Mouse (Mus musculus): ENCODE data around the gene Itpr2. TPM values are rescaled to one million over a fixed set of nuclear protein-coding genes. Genes with fewer than 3 reads are reported as not detected.
"Not testable (repeated sequence)": the region's sequence is repeated elsewhere in the genome, so short reads cannot be mapped to it uniquely, and the experiment has no call there.

Itpr2 gene
- polyA plus RNA-seq, 1 experiment, result 10.5 TPM

DNA sequence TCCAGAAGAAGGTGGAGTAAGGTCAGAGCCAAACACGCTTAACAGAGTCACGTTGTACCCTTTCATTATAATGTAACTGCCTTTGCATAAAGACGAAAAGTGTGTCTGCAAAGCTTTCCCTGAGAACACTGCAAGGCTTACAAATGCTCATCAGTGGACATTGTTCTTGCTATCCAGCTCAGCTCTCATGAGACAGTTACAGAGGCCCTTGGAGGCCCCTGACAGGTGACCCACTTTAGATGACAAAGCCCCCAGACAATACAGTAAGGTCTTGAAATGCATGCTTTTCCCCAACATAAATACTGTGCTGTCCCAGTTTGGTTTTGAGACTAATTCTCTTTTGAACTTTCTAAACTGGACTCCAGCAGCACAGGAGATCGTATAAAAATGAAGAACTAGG, 27.9 kb downstream of the Itpr2 start:
- H3K4me1 ChIP-seq (ENCODE audit: control insufficient read depth, insufficient read depth, insufficient read length, low read length), result no peaks in the 10 kb centered on the region
- H3K36me3 ChIP-seq (ENCODE audit: control insufficient read depth, insufficient read depth, low read length), result no peaks in the 10 kb centered on the region
- TF ChIP-seq POLR2A (IDR thresholded peaks at IDR 0.05; ENCODE audit: low read depth, low read length) (no peak), CTCF (IDR thresholded peaks at IDR 0.05; ENCODE audit: extremely low read depth, insufficient read length, insufficient replicate concordance, low read depth, low read length) (no peak)
- H3K27me3 ChIP-seq (ENCODE audit: control insufficient read depth, insufficient read depth, low read length), result no peaks in the 10 kb centered on the region
- WGBS, result 97% methylated on average over 4 of the region's 4 CpGs
- H3K4me3 ChIP-seq (ENCODE audit: low read depth, low read length), result no peak overlapping the region
- no peak overlapping the region for H3K27ac ChIP-seq (ENCODE audit: insufficient read depth, low read depth, low read length)

DNA sequence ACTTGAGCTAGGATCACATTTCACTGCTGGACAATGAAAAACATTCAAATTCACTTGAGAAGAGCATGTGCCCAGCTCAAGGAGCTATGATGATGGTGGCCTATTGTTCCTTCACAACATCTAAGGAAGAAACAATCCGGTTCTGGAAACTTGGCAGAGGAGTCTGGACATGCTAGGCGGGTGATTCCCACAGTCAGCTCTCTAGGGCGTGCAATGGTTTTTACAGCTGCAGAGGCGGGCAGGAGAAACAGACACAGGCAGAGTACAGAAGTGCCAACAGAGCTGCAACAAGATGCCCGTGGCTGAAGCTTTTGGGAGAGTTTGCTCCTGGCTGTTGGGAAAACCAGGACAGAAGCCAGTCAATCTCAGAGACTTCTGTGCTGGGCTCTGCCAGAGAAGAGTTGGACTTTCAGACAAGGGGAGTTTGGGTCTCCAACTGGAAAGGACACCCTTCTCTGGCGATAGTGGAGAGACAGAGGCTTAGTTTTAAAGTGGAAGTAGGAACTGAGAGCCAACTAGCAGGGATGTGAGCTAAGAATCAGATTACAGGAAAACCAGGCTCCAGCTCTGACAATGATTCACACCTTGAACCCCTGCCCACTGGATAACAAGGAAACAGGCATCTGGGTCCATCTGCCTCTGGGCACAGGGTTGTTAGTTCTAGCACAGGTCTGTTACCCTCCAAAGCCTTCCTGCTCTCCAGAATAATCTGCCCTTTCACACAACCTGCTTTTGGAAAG, 28.6 kb downstream of the Itpr2 start:
- WGBS, result 71% methylated on average over 6 of the region's 6 CpGs
- Histone ChIP-seq H3K36me3 (ENCODE audit: control insufficient read depth, insufficient read depth, low read length) (no peaks in the 10 kb centered on the region), H3K27ac (ENCODE audit: insufficient read depth, low read depth, low read length) (no peak overlapping the region), H3K4me1 (ENCODE audit: control insufficient read depth, insufficient read depth, insufficient read length, low read length) (no peaks in the 10 kb centered on the region), H3K27me3 (ENCODE audit: control insufficient read depth, insufficient read depth, low read length) (no peaks in the 10 kb centered on the region), H3K4me3 (ENCODE audit: low read depth, low read length) (no peak overlapping the region)
- TF ChIP-seq CTCF (IDR thresholded peaks at IDR 0.05; ENCODE audit: extremely low read depth, insufficient read length, insufficient replicate concordance, low read depth, low read length) (no peak), POLR2A (IDR thresholded peaks at IDR 0.05; ENCODE audit: low read depth, low read length) (no peak)

DNA sequence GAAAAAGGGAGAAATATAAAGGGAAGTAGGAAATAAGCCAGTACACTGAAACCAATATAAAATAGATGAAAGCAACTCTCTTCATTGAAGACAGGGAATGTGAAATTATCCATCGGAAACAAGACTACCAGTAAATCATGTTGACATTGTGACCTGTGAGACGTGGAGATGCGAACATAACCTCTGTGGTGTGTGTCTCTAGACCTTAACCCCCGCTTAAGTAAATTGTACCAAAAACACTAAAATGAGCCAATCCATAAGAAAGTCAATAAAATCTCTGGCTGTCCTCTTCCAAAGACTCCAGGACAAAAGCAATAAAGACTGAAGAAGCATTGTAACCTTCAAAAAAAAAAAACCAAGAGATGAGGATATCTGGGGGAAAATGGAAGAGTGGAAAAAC, 31.6 kb downstream of the Itpr2 start:
- Histone ChIP-seq H3K4me3 (ENCODE audit: low read depth, low read length) (no peak overlapping the region), H3K4me1 (ENCODE audit: control insufficient read depth, insufficient read depth, insufficient read length, low read length) (peaks cover 2% of the 10 kb centered on the region; the same call in 1 of the 2 replicates), H3K36me3 (ENCODE audit: control insufficient read depth, insufficient read depth, low read length) (peaks cover 3% of the 10 kb centered on the region; the same call in 1 of the 2 replicates), H3K27me3 (ENCODE audit: control insufficient read depth, insufficient read depth, low read length) (no peaks in the 10 kb centered on the region), H3K27ac (ENCODE audit: insufficient read depth, low read depth, low read length) (no peak overlapping the region)
- TF ChIP-seq CTCF (IDR thresholded peaks at IDR 0.05; ENCODE audit: extremely low read depth, insufficient read length, insufficient replicate concordance, low read depth, low read length) (no peak), POLR2A (IDR thresholded peaks at IDR 0.05; ENCODE audit: low read depth, low read length) (no peak)
- WGBS, result 96% methylated on average over 4 of the region's 4 CpGs

DNA sequence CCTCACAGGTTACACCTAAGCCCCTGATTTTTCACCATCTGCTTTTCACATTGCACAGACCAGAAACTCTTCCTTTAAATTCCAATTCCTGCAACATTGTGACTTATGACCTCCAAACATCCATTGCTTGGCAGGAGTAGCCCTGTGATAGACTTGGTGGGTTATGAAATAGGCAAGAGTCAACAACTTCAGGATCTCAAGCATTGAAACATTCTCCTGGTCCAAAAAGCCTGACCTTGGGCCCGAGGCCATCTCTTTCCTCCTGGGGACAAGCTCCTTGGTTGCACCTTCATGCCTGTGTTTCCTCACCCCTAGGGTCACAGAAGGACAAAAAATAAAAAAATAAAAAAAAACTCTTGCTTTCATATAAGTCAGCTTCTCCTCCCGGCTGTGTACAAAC, 32.1 kb downstream of the Itpr2 start:
- Histone ChIP-seq H3K4me3 (ENCODE audit: low read depth, low read length) (no peak overlapping the region), H3K27me3 (ENCODE audit: control insufficient read depth, insufficient read depth, low read length) (no peaks in the 10 kb centered on the region), H3K4me1 (ENCODE audit: control insufficient read depth, insufficient read depth, insufficient read length, low read length) (peaks cover 3% of the 10 kb centered on the region; the same call in 1 of the 2 replicates), H3K27ac (ENCODE audit: insufficient read depth, low read depth, low read length) (no peak overlapping the region), H3K36me3 (ENCODE audit: control insufficient read depth, insufficient read depth, low read length) (peaks cover 3% of the 10 kb centered on the region; the same call in 1 of the 2 replicates)
- TF ChIP-seq POLR2A (IDR thresholded peaks at IDR 0.05; ENCODE audit: low read depth, low read length) (no peak), CTCF (IDR thresholded peaks at IDR 0.05; ENCODE audit: extremely low read depth, insufficient read length, insufficient replicate concordance, low read depth, low read length) (no peak)
- 81% methylated on average over 2 of the region's 2 CpGs for WGBS

DNA sequence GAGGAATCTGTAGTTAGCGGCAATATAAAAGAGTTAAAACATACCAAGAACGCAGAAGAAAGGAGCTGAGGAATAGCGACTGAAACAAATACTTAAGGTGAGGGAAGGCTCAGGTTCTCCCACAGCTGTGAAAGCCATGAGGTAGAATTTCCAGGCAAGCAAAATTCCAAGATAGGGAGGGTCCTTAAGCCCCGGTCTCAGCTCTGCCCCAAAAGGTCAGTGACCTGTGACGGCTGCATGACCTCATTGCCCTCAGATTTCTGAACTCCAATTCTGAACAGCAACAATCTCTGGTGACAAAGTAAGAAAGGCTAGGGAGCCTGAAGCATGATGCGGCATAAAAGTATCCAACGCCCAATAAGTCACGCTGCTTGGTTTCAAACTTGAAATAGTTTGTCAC, 33.7 kb downstream of the Itpr2 start:
- Histone ChIP-seq H3K27me3 (ENCODE audit: control insufficient read depth, insufficient read depth, low read length) (no peaks in the 10 kb centered on the region), H3K27ac (ENCODE audit: insufficient read depth, low read depth, low read length) (no peak overlapping the region), H3K4me1 (ENCODE audit: control insufficient read depth, insufficient read depth, insufficient read length, low read length) (peaks cover 3% of the 10 kb centered on the region; the same call in 1 of the 2 replicates), H3K4me3 (ENCODE audit: low read depth, low read length) (no peak overlapping the region), H3K36me3 (ENCODE audit: control insufficient read depth, insufficient read depth, low read length) (peaks cover 3% of the 10 kb centered on the region; the same call in 1 of the 2 replicates)
- no peak for TF ChIP-seq CTCF (IDR thresholded peaks at IDR 0.05; ENCODE audit: extremely low read depth, insufficient read length, insufficient replicate concordance, low read depth, low read length)
- no peak for TF ChIP-seq POLR2A (IDR thresholded peaks at IDR 0.05; ENCODE audit: low read depth, low read length)
- WGBS, result 91% methylated on average over 8 of the region's 8 CpGs

DNA sequence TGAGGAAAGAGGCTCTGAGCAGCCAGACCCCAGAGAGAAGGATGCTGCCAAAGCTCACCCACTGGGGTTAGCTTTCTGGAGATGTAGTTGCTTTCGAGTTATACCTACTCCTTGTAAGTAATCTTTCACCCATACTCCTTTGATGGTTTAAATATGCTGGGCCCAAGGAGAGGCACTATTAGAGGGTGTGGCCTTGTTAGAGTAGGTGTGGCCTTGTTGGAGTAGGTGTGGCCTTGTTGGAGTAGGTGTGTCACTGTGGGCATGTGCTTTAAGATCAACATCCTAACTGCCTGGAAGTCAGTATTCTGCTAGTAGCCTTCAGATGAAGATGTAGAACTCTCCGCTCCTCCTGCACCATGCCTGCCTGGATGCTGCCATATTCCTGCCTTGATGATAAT, 37.4 kb downstream of the Itpr2 start:
- H3K36me3 ChIP-seq (ENCODE audit: control insufficient read depth, insufficient read depth, low read length); H3K27me3 ChIP-seq (ENCODE audit: control insufficient read depth, insufficient read depth, low read length); H3K4me1 ChIP-seq (ENCODE audit: control insufficient read depth, insufficient read depth, insufficient read length, low read length); H3K4me3 ChIP-seq (ENCODE audit: low read depth, low read length); H3K27ac ChIP-seq (ENCODE audit: insufficient read depth, low read depth, low read length): not testable (repeated sequence)
- 68% methylated on average over 2 of the region's 2 CpGs for WGBS

DNA sequence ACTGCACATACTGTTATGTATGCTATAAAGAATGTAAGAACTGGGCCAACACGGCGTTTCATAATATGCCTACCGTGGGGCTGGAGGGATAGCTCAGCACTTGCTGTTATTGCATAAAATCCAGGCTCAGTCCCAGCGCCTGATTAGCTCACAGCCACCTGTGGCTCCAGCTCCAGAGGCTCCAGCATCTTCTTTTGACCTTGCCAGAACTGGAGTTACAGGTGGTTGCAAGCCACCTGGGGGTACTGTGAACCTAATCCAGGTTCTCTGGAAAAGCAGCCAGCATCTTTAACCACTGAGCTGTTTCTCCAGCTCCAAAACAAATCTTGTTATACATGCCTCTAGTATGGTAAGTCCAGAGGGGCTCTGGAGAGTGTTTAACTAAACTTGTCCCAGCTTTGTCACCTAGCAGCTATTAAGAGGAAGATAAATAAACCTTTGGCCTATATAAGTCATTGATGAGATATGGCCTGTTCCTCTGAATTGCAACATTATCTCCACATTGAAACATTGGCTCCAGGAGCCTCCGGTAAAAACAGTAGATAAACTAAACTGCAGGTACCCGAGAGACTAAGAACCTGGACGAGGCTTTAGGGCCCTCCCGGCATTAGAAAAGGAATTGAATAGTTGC, 37.9 kb downstream of the Itpr2 start:
- 39% methylated on average over 8 of the region's 8 CpGs for WGBS
- H3K27me3 ChIP-seq (ENCODE audit: control insufficient read depth, insufficient read depth, low read length), result no peaks in the 10 kb centered on the region
- H3K36me3 ChIP-seq (ENCODE audit: control insufficient read depth, insufficient read depth, low read length), result peaks cover 3% of the 10 kb centered on the region; the same call in 1 of the 2 replicates
- peaks cover 3% of the 10 kb centered on the region; the same call in 1 of the 2 replicates for H3K4me1 ChIP-seq (ENCODE audit: control insufficient read depth, insufficient read depth, insufficient read length, low read length)
- no peak for TF ChIP-seq POLR2A (IDR thresholded peaks at IDR 0.05; ENCODE audit: low read depth, low read length)
- TF ChIP-seq CTCF (IDR thresholded peaks at IDR 0.05; ENCODE audit: extremely low read depth, insufficient read length, insufficient replicate concordance, low read depth, low read length), result no peak
- H3K4me3 ChIP-seq (ENCODE audit: low read depth, low read length), result no peak overlapping the region
- H3K27ac ChIP-seq (ENCODE audit: insufficient read depth, low read depth, low read length), result no peak overlapping the region
